Mouse (Mus musculus): ENCODE data around the gene Dnase1. TPM values are rescaled to one million over a fixed set of nuclear protein-coding genes. Genes with fewer than 3 reads are reported as not detected.
A peak's percentile ranks its signal among the peaks of the same experiment; 100 is the strongest.
"Not testable (repeated sequence)": the region's sequence is repeated elsewhere in the genome, so short reads cannot be mapped to it uniquely, and the experiment has no call there.

Dnase1 gene
- polyA plus RNA-seq, 1 experiment = 0.20 TPM

DNA sequence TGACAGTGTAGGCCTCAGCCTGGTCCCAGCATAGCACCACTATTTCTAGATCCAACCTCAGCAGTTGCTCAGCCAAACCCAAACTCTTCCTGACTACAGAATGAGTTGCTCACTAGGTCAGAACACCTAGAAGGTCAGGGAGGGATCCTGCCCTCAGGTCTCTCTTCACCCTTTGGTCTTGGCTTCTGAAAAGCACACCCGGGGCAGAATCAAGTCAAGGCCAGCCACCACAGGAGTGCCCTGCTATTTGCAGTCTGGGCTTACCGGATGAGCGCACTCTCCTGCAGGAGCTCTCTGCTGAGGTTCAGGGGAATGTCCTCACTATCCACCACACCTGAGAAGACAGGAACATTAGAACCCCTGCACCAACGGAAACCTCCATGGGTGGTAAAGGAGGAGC, 15.9 kb downstream of the Dnase1 start:
- no peak for TF ChIP-seq POLR2A (IDR thresholded peaks at IDR 0.05; ENCODE audit: borderline replicate concordance, insufficient read depth, low read length)
- TF ChIP-seq CTCF (IDR thresholded peaks at IDR 0.05; ENCODE audit: borderline replicate concordance, insufficient read depth, low read depth, low read length) = no peak
- 95% methylated on average over 4 of the region's 4 CpGs for WGBS

DNA sequence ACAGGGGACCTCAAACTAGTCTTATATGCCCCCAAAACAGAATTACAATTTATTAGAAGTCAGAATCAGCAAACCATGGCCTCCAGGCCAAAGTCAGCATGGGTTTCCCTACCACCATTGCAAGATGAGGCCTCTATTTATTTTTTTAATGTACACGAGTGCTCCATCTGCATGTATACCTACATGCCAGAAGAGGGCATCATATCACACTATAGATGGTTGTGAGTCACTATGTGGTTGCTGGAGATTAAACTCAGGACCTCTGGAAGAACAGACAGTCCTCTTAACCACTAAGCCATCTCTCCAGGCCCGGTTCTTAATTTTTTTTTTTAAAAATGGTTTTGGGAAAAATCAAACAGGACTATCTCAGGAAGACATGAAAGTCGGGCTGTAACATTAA, 17.1 kb downstream of the Dnase1 start:
- Histone ChIP-seq H3K27ac (ENCODE audit: insufficient read depth, low read length) (no peak overlapping the region), H3K4me3 (replicated peaks; ENCODE audit: insufficient read depth, low read depth, low read length) (no peak overlapping the region), H3K4me1 (ENCODE audit: control insufficient read depth, insufficient read depth, low read length) (no peaks in the 10 kb centered on the region), H3K27me3 (ENCODE audit: control insufficient read depth, insufficient read depth, low read length) (no peaks in the 10 kb centered on the region)
- no peak for DNase-seq
- no peak for TF ChIP-seq POLR2A (IDR thresholded peaks at IDR 0.05; ENCODE audit: borderline replicate concordance, insufficient read depth, low read length)
- no peak for TF ChIP-seq CTCF (IDR thresholded peaks at IDR 0.05; ENCODE audit: borderline replicate concordance, insufficient read depth, low read depth, low read length)
- 85% methylated on average over 3 of the region's 3 CpGs for WGBS

More for the DNA sequence above, 15.9 kb downstream of the Dnase1 start:
- H3K27ac ChIP-seq (ENCODE audit: insufficient read depth, low read length) = no peak overlapping the region
- no peaks in the 10 kb centered on the region for H3K27me3 ChIP-seq (ENCODE audit: control insufficient read depth, insufficient read depth, low read length)
- no peaks in the 10 kb centered on the region for H3K4me1 ChIP-seq (ENCODE audit: control insufficient read depth, insufficient read depth, low read length)
- no peak overlapping the region for H3K4me3 ChIP-seq (replicated peaks; ENCODE audit: insufficient read depth, low read depth, low read length)
- no peak for DNase-seq

DNA sequence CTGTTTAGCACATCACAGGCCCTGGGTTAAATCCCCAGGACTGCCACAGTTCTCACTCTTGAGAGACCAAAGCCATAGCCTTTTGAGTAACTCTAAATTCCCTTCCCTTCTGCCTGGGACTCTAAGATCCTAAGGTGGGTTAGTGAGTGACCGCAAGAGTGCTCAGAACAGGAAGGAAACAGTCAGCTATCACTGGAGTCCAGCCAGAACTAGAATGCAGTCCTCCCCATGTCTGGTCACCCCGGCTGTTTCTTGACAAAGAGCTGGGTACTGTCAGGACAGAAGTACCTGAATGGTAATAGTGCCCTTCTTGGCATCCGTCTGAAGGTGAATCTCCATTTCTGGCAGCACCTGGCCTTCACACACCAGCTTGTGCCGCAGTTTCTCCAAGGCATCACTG, 28.2 kb downstream of the Dnase1 start:
- Histone ChIP-seq H3K27ac (ENCODE audit: insufficient read depth, low read length) (no peak overlapping the region), H3K27me3 (ENCODE audit: control insufficient read depth, insufficient read depth, low read length) (no peaks in the 10 kb centered on the region), H3K4me3 (replicated peaks; ENCODE audit: insufficient read depth, low read depth, low read length) (no peak overlapping the region), H3K4me1 (ENCODE audit: control insufficient read depth, insufficient read depth, low read length) (no peaks in the 10 kb centered on the region; the same call in 1 of the 2 replicates)
- no peak for DNase-seq
- TF ChIP-seq CTCF (IDR thresholded peaks at IDR 0.05; ENCODE audit: borderline replicate concordance, insufficient read depth, low read depth, low read length) = no peak
- no peak for TF ChIP-seq POLR2A (IDR thresholded peaks at IDR 0.05; ENCODE audit: borderline replicate concordance, insufficient read depth, low read length)
- WGBS = 94% methylated on average over 4 of the region's 4 CpGs

DNA sequence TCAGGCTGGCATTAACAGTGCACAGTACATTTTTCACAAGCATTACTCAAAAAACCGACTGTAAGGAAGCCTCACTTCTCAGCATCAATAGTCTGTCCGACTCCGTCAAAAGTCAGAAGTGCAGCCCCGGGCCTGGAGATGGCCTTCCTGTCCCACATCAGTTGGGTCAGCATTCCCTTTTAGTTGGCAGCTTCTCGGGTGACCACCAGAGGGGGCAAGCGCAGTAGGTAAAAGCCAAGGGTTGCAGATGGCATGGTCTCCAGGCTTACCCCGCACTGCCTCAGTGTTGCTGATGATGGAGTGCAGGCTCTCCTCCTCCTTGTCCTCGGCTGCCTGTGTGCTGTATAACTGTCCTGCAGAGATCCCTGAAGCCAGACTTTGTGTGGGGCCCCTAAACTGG, 31.8 kb downstream of the Dnase1 start:
- H3K4me3 ChIP-seq (replicated peaks; ENCODE audit: insufficient read depth, low read depth, low read length) = no peak overlapping the region
- WGBS = 42% methylated on average over 8 of the region's 8 CpGs
- TF ChIP-seq CTCF (IDR thresholded peaks at IDR 0.05; ENCODE audit: borderline replicate concordance, insufficient read depth, low read depth, low read length) = peak; percentile 61
- TF ChIP-seq POLR2A (IDR thresholded peaks at IDR 0.05; ENCODE audit: borderline replicate concordance, insufficient read depth, low read length) = no peak
- no peaks in the 10 kb centered on the region for H3K27me3 ChIP-seq (ENCODE audit: control insufficient read depth, insufficient read depth, low read length)
- no peak overlapping the region for H3K27ac ChIP-seq (ENCODE audit: insufficient read depth, low read length)
- no peaks in the 10 kb centered on the region for H3K4me1 ChIP-seq (ENCODE audit: control insufficient read depth, insufficient read depth, low read length)
- peak; percentile 42 to 47 for DNase-seq

DNA sequence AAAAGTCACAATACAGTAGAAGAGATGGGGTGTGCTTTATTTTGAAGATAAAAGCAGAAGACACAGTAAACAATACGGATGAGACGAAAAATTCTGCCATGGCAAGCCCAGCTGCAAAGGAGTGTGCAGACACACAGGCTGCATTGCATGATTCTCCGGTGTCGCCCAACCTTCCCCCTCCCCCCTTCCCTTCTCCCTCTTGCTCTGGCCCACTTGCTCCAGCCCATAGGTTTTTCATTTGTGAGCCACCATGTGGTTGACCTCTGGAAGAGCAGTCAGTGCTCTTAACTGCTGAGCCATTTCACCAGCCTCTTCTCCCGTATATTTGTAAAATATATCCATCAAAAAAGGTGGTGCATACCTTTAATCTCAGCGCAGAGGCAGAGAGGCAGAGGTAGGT, 37.6 kb downstream of the Dnase1 start:
- Histone ChIP-seq H3K4me3 (replicated peaks; ENCODE audit: insufficient read depth, low read depth, low read length) (no peak overlapping the region), H3K27ac (ENCODE audit: insufficient read depth, low read length) (no peak overlapping the region), H3K4me1 (ENCODE audit: control insufficient read depth, insufficient read depth, low read length) (peaks cover 3% of the 10 kb centered on the region; the same call in 1 of the 2 replicates), H3K27me3 (ENCODE audit: control insufficient read depth, insufficient read depth, low read length) (no peaks in the 10 kb centered on the region)
- no peak for DNase-seq
- TF ChIP-seq CTCF (IDR thresholded peaks at IDR 0.05; ENCODE audit: borderline replicate concordance, insufficient read depth, low read depth, low read length) = no peak
- 67% methylated on average over 6 of the region's 6 CpGs for WGBS

DNA sequence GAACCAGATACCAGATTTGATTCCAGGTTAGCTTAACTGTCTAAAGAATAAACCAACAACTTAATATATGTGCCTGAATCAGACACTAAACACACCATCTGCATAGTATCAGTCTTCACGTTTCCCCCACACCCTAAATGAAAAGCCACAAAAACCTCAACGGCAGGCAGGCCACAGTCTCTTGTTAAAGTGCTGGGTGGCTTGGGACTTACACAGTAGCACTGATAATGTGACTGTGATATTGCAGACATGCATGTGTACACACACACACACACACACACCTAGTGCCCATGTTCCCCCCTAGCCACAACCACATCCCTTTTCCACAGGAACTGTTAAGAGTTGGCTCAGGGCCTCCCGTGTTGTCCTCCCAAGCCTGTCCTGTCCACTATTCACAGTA, 38.1 kb downstream of the Dnase1 start:
- 74% methylated on average over 3 of the region's 3 CpGs for WGBS
- TF ChIP-seq POLR2A (IDR thresholded peaks at IDR 0.05; ENCODE audit: borderline replicate concordance, insufficient read depth, low read length) = no peak
- TF ChIP-seq CTCF (IDR thresholded peaks at IDR 0.05; ENCODE audit: borderline replicate concordance, insufficient read depth, low read depth, low read length) = no peak
- Histone ChIP-seq H3K27ac (ENCODE audit: insufficient read depth, low read length) (no peak overlapping the region), H3K4me1 (ENCODE audit: control insufficient read depth, insufficient read depth, low read length) (peaks cover 3% of the 10 kb centered on the region; the same call in 1 of the 2 replicates), H3K27me3 (ENCODE audit: control insufficient read depth, insufficient read depth, low read length) (no peaks in the 10 kb centered on the region), H3K4me3 (replicated peaks; ENCODE audit: insufficient read depth, low read depth, low read length) (no peak overlapping the region)
- no peak for DNase-seq

DNA sequence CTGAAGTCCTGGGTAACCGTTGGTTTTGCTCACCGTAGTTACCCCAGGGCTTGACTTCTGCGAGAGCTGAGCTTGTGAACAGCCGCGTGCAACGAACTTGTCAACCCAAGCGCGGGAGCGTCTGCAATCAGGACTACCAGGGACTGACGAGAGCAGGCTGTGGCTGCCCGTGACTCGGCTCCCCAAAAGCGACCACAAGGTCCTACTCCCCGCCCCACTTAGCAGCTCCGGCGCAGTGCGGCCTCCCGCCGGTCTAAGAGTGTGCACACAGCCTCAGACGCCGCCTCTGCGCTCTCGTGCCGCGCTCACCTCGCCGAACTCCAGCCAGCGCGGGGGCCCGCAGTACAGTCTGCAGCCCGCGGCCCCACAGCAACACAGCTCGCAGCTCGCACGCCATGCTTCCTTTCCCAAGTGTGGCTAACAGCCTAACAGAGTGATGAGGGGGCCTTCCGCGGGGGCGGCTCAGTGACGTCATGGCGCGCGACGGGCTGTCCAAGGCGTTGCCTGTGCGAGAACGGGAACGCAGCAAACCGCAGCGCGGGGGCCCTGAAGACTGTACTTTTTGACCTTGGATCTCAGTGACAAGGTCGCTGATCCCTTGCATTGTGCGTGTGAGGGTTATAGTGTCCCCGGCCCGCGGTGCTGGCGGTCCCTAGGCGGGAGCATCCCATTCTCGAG, 40.8 kb downstream of the Dnase1 start, which contains the start of gene Trap1:
Trap1 (minus strand) TSS at position 444 of the 678 bp plus-strand sequence.
- WGBS = under 1% methylated on average over 58 of the region's 58 CpGs
- peak within 1 kb of the TSS; percentile 92 for H3K4me3 ChIP-seq (replicated peaks; ENCODE audit: insufficient read depth, low read depth, low read length)
- H3K27ac ChIP-seq (ENCODE audit: insufficient read depth, low read length) = peak within 1 kb of the TSS; percentile 91
- no peaks in the 10 kb centered on the region for H3K27me3 ChIP-seq (ENCODE audit: control insufficient read depth, insufficient read depth, low read length)
- H3K4me1 ChIP-seq (ENCODE audit: control insufficient read depth, insufficient read depth, low read length) = peaks cover 3% of the 10 kb centered on the region; the same call in 1 of the 2 replicates
- TF ChIP-seq CTCF (IDR thresholded peaks at IDR 0.05; ENCODE audit: borderline replicate concordance, insufficient read depth, low read depth, low read length) (no peak), POLR2A (IDR thresholded peaks at IDR 0.05; ENCODE audit: borderline replicate concordance, insufficient read depth, low read length) (peak; percentile 85)
- DNase-seq = peak; percentile 92 to 98

DNA sequence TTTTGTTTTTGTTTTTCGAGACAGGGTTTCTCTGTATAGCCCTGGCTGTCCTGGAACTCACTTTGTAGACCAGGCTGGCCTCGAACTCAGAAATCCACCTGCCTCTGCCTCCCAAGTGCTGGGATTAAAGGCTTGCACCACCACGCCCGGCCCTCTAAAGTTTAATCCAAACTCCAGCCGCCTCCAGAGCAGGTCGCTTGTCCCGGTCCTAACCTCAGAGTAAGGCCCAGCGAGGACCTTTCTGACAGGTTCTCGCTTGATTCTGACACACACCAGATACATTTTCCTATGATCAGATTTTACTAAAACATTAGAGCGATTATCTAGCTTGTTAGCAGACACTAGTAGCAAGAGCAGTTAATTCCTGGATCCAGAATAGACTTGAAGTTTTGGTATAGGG, 41.6 kb downstream of the Dnase1 start:
- not testable (repeated sequence) for H3K27ac ChIP-seq (ENCODE audit: insufficient read depth, low read length); H3K4me1 ChIP-seq (ENCODE audit: control insufficient read depth, insufficient read depth, low read length); H3K27me3 ChIP-seq (ENCODE audit: control insufficient read depth, insufficient read depth, low read length); H3K4me3 ChIP-seq (replicated peaks; ENCODE audit: insufficient read depth, low read depth, low read length)
- WGBS = 62% methylated on average over 10 of the region's 10 CpGs
- peak; percentile 18 to 26 for DNase-seq
